Mouse (Mus musculus): ENCODE data around the gene Xpr1. TPM values are rescaled to one million over a fixed set of nuclear protein-coding genes. Genes with fewer than 3 reads are reported as not detected.

Xpr1 gene
- polyA plus RNA-seq, 1 experiment from 2014 or later, result 10.4 TPM

GRCm38 (mm10) chr1:155320091-155320833, 97.0 kb downstream of the Xpr1 start:
- no peak for ATAC-seq (ENCODE audit: low FRiP score, low TSS enrichment)
- WGBS, result 70% methylated on average over 7 of the region's 7 CpGs
- Histone ChIP-seq H3K4me3 (ENCODE audit: low read length) (no peak overlapping the region), H3K9me3 (ENCODE audit: control insufficient read depth, low read length) (no peaks in the 10 kb centered on the region), H3K9ac (ENCODE audit: low read depth, low read length) (no peak overlapping the region), H3K36me3 (ENCODE audit: control insufficient read depth, insufficient read depth, low read length) (no peaks in the 10 kb centered on the region), H3K27me3 (ENCODE audit: control insufficient read depth, insufficient read depth, low read length) (no peaks in the 10 kb centered on the region), H3K4me1 (ENCODE audit: control insufficient read depth, insufficient read depth, low read length) (no peaks in the 10 kb centered on the region), H3K4me2 (replicated peaks; ENCODE audit: low read depth, low read length) (no peak overlapping the region), H3K27ac (ENCODE audit: low read depth, low read length) (no peak overlapping the region)

DNA sequence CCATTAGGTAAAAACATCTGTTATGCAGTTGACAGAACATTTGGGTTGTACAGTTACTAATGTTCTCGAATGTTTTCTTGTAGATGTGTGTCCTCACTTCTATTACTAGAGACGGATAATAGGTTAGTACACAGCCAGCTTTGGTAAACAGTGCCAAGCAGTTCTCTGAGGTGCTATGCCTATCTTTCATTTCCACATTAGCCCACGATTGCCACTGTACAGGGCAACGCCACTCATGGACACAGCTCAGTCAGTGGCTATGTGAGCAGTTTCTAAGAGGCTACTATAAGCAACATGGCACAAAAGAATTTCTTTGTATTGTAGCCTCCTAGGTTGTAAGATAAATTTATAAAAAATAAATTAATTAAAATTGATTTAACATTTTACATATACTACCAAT, 97.7 kb downstream of the Xpr1 start:
- Histone ChIP-seq H3K9me3 (ENCODE audit: control insufficient read depth, low read length) (no peaks in the 10 kb centered on the region), H3K4me1 (ENCODE audit: control insufficient read depth, insufficient read depth, low read length) (no peaks in the 10 kb centered on the region), H3K9ac (ENCODE audit: low read depth, low read length) (no peak overlapping the region), H3K27ac (ENCODE audit: low read depth, low read length) (no peak overlapping the region), H3K4me3 (ENCODE audit: low read length) (no peak overlapping the region), H3K36me3 (ENCODE audit: control insufficient read depth, insufficient read depth, low read length) (no peaks in the 10 kb centered on the region), H3K4me2 (replicated peaks; ENCODE audit: low read depth, low read length) (no peak overlapping the region), H3K27me3 (ENCODE audit: control insufficient read depth, insufficient read depth, low read length) (no peaks in the 10 kb centered on the region)
- 82% methylated on average over 4 of the region's 4 CpGs for WGBS
- no peak for ATAC-seq (ENCODE audit: low FRiP score, low TSS enrichment)

DNA sequence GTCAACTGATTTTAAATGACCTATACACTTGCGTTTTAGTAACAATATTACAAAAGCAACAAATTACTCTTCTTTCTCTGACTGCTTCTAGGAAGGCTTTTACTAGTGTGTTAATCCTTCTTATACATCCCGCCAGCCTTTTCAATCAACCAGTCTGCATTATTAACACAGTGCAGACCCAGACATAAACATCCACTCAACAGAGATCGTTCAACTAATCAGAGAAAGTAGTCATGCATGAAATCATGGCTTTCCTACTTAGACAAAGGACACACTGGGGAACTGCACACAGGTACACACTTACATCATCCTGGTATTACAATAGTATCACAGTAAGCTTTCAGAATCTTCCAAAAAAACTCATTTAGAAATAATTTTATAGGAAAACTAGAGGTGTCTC, 105.5 kb downstream of the Xpr1 start:
- no peak overlapping the region for H3K9ac ChIP-seq (ENCODE audit: low read depth, low read length)
- H3K4me2 ChIP-seq (replicated peaks; ENCODE audit: low read depth, low read length), result no peak overlapping the region
- ATAC-seq (ENCODE audit: low FRiP score, low TSS enrichment), result no peak
- H3K27me3 ChIP-seq (ENCODE audit: control insufficient read depth, insufficient read depth, low read length), result no peaks in the 10 kb centered on the region
- 62% methylated on average over 3 of the region's 3 CpGs for WGBS
- H3K4me3 ChIP-seq (ENCODE audit: low read length), result no peak overlapping the region
- H3K27ac ChIP-seq (ENCODE audit: low read depth, low read length), result no peak overlapping the region
- H3K9me3 ChIP-seq (ENCODE audit: control insufficient read depth, low read length), result no peaks in the 10 kb centered on the region
- H3K36me3 ChIP-seq (ENCODE audit: control insufficient read depth, insufficient read depth, low read length), result no peaks in the 10 kb centered on the region
- H3K4me1 ChIP-seq (ENCODE audit: control insufficient read depth, insufficient read depth, low read length), result no peaks in the 10 kb centered on the region

DNA sequence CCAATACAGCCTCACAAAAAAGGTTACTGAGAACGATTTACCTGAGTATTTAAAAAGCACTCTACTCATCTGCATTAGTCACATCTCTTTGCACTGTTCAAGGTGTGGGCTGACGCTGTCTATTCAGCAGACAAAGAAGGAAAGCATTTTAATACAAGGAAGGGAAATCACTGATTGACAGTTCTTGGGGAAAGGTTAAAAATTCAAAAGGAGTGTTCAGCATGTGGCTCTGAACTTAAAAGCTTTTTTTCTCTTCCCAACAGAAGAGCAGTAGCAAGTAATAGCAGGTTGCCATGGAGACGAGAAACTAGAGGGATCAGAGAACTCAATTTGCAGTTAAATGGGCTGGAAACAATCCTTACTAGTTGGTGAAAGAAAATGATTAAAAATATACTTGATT, 110.3 kb downstream of the Xpr1 start:
- no peaks in the 10 kb centered on the region for H3K27me3 ChIP-seq (ENCODE audit: control insufficient read depth, insufficient read depth, low read length)
- no peaks in the 10 kb centered on the region for H3K36me3 ChIP-seq (ENCODE audit: control insufficient read depth, insufficient read depth, low read length)
- no peak for ATAC-seq (ENCODE audit: low FRiP score, low TSS enrichment)
- WGBS, result 67% methylated on average over 3 of the region's 3 CpGs
- no peaks in the 10 kb centered on the region for H3K9me3 ChIP-seq (ENCODE audit: control insufficient read depth, low read length)
- no peak overlapping the region for H3K4me2 ChIP-seq (replicated peaks; ENCODE audit: low read depth, low read length)
- no peak overlapping the region for H3K4me3 ChIP-seq (ENCODE audit: low read length)
- H3K4me1 ChIP-seq (ENCODE audit: control insufficient read depth, insufficient read depth, low read length), result no peaks in the 10 kb centered on the region
- H3K9ac ChIP-seq (ENCODE audit: low read depth, low read length), result no peak overlapping the region
- H3K27ac ChIP-seq (ENCODE audit: low read depth, low read length), result no peak overlapping the region

GRCm38 (mm10) chr1:155303402-155303801, 113.8 kb downstream of the Xpr1 start:
- Histone ChIP-seq H3K36me3 (ENCODE audit: control insufficient read depth, insufficient read depth, low read length) (no peaks in the 10 kb centered on the region), H3K9me3 (ENCODE audit: control insufficient read depth, low read length) (no peaks in the 10 kb centered on the region), H3K27me3 (ENCODE audit: control insufficient read depth, insufficient read depth, low read length) (no peaks in the 10 kb centered on the region), H3K4me1 (ENCODE audit: control insufficient read depth, insufficient read depth, low read length) (no peaks in the 10 kb centered on the region), H3K4me3 (ENCODE audit: low read length) (no peak overlapping the region), H3K9ac (ENCODE audit: low read depth, low read length) (no peak overlapping the region), H3K27ac (ENCODE audit: low read depth, low read length) (no peak overlapping the region), H3K4me2 (replicated peaks; ENCODE audit: low read depth, low read length) (no peak overlapping the region)
- WGBS, result 92% methylated on average over 2 of the region's 2 CpGs
- no peak for ATAC-seq (ENCODE audit: low FRiP score, low TSS enrichment)

GRCm38 (mm10) chr1:155297615-155298014, 119.6 kb downstream of the Xpr1 start:
- ATAC-seq (ENCODE audit: low FRiP score, low TSS enrichment), result no peak
- H3K4me3 ChIP-seq (ENCODE audit: low read length), result no peak overlapping the region
- no peak overlapping the region for H3K27ac ChIP-seq (ENCODE audit: low read depth, low read length)
- WGBS, result 93% methylated on average over 5 of the region's 5 CpGs
- no peaks in the 10 kb centered on the region for H3K36me3 ChIP-seq (ENCODE audit: control insufficient read depth, insufficient read depth, low read length)
- no peak overlapping the region for H3K4me2 ChIP-seq (replicated peaks; ENCODE audit: low read depth, low read length)
- H3K27me3 ChIP-seq (ENCODE audit: control insufficient read depth, insufficient read depth, low read length), result no peaks in the 10 kb centered on the region
- H3K9me3 ChIP-seq (ENCODE audit: control insufficient read depth, low read length), result no peaks in the 10 kb centered on the region
- H3K9ac ChIP-seq (ENCODE audit: low read depth, low read length), result no peak overlapping the region
- H3K4me1 ChIP-seq (ENCODE audit: control insufficient read depth, insufficient read depth, low read length), result no peaks in the 10 kb centered on the region

GRCm38 (mm10) chr1:155297203-155297602, 120.0 kb downstream of the Xpr1 start:
- H3K36me3 ChIP-seq (ENCODE audit: control insufficient read depth, insufficient read depth, low read length), result no peaks in the 10 kb centered on the region
- no peak overlapping the region for H3K27ac ChIP-seq (ENCODE audit: low read depth, low read length)
- no peak overlapping the region for H3K4me3 ChIP-seq (ENCODE audit: low read length)
- no peak overlapping the region for H3K9ac ChIP-seq (ENCODE audit: low read depth, low read length)
- no peaks in the 10 kb centered on the region for H3K9me3 ChIP-seq (ENCODE audit: control insufficient read depth, low read length)
- H3K4me2 ChIP-seq (replicated peaks; ENCODE audit: low read depth, low read length), result no peak overlapping the region
- ATAC-seq (ENCODE audit: low FRiP score, low TSS enrichment), result no peak
- 90% methylated on average over 2 of the region's 2 CpGs for WGBS
- no peaks in the 10 kb centered on the region for H3K27me3 ChIP-seq (ENCODE audit: control insufficient read depth, insufficient read depth, low read length)
- H3K4me1 ChIP-seq (ENCODE audit: control insufficient read depth, insufficient read depth, low read length), result no peaks in the 10 kb centered on the region

- no peaks in the 10 kb centered on the region for H3K27me3 ChIP-seq (ENCODE audit: control insufficient read depth, insufficient read depth, low read length)
- WGBS, result 16% methylated on average over 3 of the region's 3 CpGs
Measured at GRCm38 (mm10) chr1:155293446-155293845, 123.8 kb downstream of the Xpr1 start.

DNA sequence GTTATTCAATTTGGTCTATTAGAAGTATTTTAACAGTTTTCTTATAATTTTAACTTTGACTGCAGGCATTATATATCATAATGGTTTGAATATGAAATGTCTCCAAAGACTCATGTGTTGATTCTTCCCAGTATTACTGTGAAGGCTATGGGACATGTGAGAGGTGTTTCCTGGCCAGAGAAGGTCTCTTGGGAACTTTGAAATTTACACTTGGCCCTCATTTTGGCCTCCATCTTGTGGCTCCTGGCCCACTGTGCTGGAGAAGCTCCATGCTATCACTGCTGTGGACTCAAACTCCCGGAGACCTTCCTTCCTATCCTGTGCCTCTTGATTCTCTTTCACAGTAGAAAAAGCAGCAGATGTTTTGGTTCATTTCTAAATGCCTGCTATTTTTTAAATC, 127.8 kb downstream of the Xpr1 start:
- H3K27me3 ChIP-seq (ENCODE audit: control insufficient read depth, insufficient read depth, low read length), result no peaks in the 10 kb centered on the region
- no peak for ATAC-seq (ENCODE audit: low FRiP score, low TSS enrichment)
- no peak overlapping the region for H3K9ac ChIP-seq (ENCODE audit: low read depth, low read length)
- 94% methylated on average over 1 of the region's 1 CpGs for WGBS
- H3K4me2 ChIP-seq (replicated peaks; ENCODE audit: low read depth, low read length), result no peak overlapping the region
- H3K9me3 ChIP-seq (ENCODE audit: control insufficient read depth, low read length), result no peaks in the 10 kb centered on the region
- H3K4me3 ChIP-seq (ENCODE audit: low read length), result no peak overlapping the region
- H3K36me3 ChIP-seq (ENCODE audit: control insufficient read depth, insufficient read depth, low read length), result peaks cover 9% of the 10 kb centered on the region; the same call in 1 of the 2 replicates
- no peaks in the 10 kb centered on the region for H3K4me1 ChIP-seq (ENCODE audit: control insufficient read depth, insufficient read depth, low read length)
- H3K27ac ChIP-seq (ENCODE audit: low read depth, low read length), result no peak overlapping the region

More at GRCm38 (mm10) chr1:155293446-155293845, 123.8 kb downstream of the Xpr1 start:
- H3K4me2 ChIP-seq (replicated peaks; ENCODE audit: low read depth, low read length), result no peak overlapping the region
- H3K36me3 ChIP-seq (ENCODE audit: control insufficient read depth, insufficient read depth, low read length), result peaks cover 9% of the 10 kb centered on the region; the same call in 1 of the 2 replicates
- no peak overlapping the region for H3K27ac ChIP-seq (ENCODE audit: low read depth, low read length)
- H3K9me3 ChIP-seq (ENCODE audit: control insufficient read depth, low read length), result no peaks in the 10 kb centered on the region
- ATAC-seq (ENCODE audit: low FRiP score, low TSS enrichment), result peak; percentile 85
- H3K4me3 ChIP-seq (ENCODE audit: low read length), result no peak overlapping the region
- H3K9ac ChIP-seq (ENCODE audit: low read depth, low read length), result no peak overlapping the region
- H3K4me1 ChIP-seq (ENCODE audit: control insufficient read depth, insufficient read depth, low read length), result no peaks in the 10 kb centered on the region

Data from kidney, embryonic 14.5 days (tissue).